Mouse (Mus musculus): Measurements from ENCODE around the gene Catspere2. TPM values are rescaled to one million over a fixed set of nuclear protein-coding genes. Genes with fewer than 3 reads are reported as not detected.
"Not testable (repeated sequence)": the region's sequence is repeated elsewhere in the genome, so short reads cannot be mapped to it uniquely, and the experiment has no call there.

Gene Catspere2
- polyA plus RNA-seq, 1 experiment from 2014 or later: 0.36 TPM

DNA sequence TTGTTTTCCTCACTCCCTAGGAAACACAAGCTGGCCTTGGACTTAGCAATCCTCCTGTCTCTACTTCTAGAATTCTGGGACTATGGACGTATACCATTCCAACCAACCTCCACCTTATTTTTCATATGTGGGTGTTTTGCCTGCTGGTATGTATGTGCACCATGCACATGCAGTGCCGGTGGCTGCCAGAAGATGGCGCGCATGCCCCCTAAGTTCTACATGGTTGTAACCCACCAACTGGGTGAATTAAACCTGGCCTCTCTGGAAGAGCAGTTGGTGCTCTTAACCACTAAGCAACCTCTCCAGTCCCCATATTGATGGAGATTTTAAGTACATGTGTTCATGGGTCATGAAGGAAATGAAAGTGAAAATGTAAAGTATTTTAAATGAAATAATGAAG is 89.6 kb downstream of the Catspere2 start:
- TF ChIP-seq CTCF (IDR thresholded peaks at IDR 0.05; ENCODE audit: low read depth): peak; percentile 36
- H3K4me2 ChIP-seq (replicated peaks; ENCODE audit: low read depth); ATAC-seq (ENCODE audit: low FRiP score, low TSS enrichment); H3K27ac ChIP-seq (replicated peaks); H3K27me3 ChIP-seq (ENCODE audit: control insufficient read depth, insufficient read depth, low read length); H3K9ac ChIP-seq (ENCODE audit: low read length); H3K4me3 ChIP-seq (ENCODE audit: low read depth, low read length); DNase-seq (ENCODE audit: low spot score); H3K4me1 ChIP-seq (replicated peaks; ENCODE audit: control insufficient read depth, insufficient read depth); H3K36me3 ChIP-seq (ENCODE audit: control insufficient read depth, insufficient read depth, low read length); H3K9me3 ChIP-seq (ENCODE audit: control insufficient read depth, low read length): not testable (repeated sequence)
- WGBS: 54% methylated on average over 4 of the region's 4 CpGs

DNA sequence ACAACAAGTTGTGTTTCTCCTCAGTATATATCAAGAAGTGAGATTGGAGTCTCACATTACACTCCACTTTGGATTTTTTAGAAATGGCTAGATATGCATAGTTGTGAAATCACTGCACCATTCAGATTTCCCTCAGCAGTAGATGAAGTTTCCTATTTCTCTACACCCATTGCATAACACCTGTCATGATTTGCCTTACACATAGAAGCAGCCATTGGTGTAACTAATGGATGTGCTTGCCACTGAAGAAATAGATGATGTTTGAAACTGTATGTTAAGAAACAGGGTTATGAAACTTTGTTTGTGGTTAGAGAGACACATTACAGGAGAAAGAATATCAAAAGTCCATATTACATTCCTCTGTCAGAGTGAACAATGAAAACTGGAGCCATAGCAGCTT is 114.6 kb downstream of the Catspere2 start:
- H3K4me3 ChIP-seq (ENCODE audit: low read depth, low read length); H3K27me3 ChIP-seq (ENCODE audit: control insufficient read depth, insufficient read depth, low read length); ATAC-seq (ENCODE audit: low FRiP score, low TSS enrichment); H3K36me3 ChIP-seq (ENCODE audit: control insufficient read depth, insufficient read depth, low read length); H3K9me3 ChIP-seq (ENCODE audit: control insufficient read depth, low read length); H3K9ac ChIP-seq (ENCODE audit: low read length); DNase-seq (ENCODE audit: low spot score); H3K4me2 ChIP-seq (replicated peaks; ENCODE audit: low read depth); H3K27ac ChIP-seq (replicated peaks); H3K4me1 ChIP-seq (replicated peaks; ENCODE audit: control insufficient read depth, insufficient read depth): not testable (repeated sequence)

DNA sequence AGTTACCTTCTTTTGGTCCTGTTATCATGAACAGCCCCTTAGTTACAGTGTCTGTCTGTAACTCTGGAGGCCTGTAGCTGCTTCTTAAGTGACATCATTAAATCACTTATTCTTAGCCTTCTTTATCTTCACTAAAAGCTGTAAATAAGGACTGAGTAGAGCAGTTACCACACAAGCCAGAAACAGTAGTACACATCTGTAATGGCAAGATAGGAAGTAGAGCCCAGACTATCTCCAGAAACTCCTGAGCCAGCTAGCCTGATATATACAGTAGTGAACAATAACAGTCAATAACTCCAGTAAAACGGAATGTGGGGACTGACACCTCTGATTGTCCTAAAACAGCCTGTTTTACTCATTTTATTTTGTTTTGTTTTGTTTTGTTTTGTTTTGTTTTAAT is 125.3 kb downstream of the Catspere2 start:
- not testable (repeated sequence) for H3K4me1 ChIP-seq (replicated peaks; ENCODE audit: control insufficient read depth, insufficient read depth); DNase-seq (ENCODE audit: low spot score); H3K9me3 ChIP-seq (ENCODE audit: control insufficient read depth, low read length); H3K4me2 ChIP-seq (replicated peaks; ENCODE audit: low read depth); H3K4me3 ChIP-seq (ENCODE audit: low read depth, low read length); H3K9ac ChIP-seq (ENCODE audit: low read length); H3K27ac ChIP-seq (replicated peaks); ATAC-seq (ENCODE audit: low FRiP score, low TSS enrichment); H3K36me3 ChIP-seq (ENCODE audit: control insufficient read depth, insufficient read depth, low read length); H3K27me3 ChIP-seq (ENCODE audit: control insufficient read depth, insufficient read depth, low read length)
- 75% methylated on average over 1 of the region's 1 CpGs for WGBS

DNA sequence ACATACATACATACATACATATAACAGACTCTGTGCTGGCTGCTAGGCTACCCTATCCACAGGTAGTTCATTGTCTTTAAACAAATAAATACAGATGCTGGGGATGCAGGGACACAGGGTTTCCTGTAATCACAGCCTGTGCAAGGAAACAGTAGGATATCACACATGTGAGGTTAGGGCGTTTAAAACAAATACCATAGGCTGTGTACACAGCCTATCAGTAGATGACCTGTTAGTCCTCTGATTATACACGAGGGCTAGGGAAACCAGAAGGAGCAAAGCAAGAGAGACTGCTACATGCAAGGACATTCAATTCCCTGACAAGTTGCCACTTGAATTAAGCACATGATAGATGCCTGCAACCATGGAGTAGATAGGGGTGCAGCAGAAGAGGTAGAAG is 139.0 kb downstream of the Catspere2 start:
- WGBS: 32% methylated on average over 2 of the region's 2 CpGs
- H3K27ac ChIP-seq (replicated peaks); H3K36me3 ChIP-seq (ENCODE audit: control insufficient read depth, insufficient read depth, low read length); H3K4me2 ChIP-seq (replicated peaks; ENCODE audit: low read depth); H3K9ac ChIP-seq (ENCODE audit: low read length); H3K4me1 ChIP-seq (replicated peaks; ENCODE audit: control insufficient read depth, insufficient read depth); H3K4me3 ChIP-seq (ENCODE audit: low read depth, low read length); DNase-seq (ENCODE audit: low spot score); H3K27me3 ChIP-seq (ENCODE audit: control insufficient read depth, insufficient read depth, low read length); H3K9me3 ChIP-seq (ENCODE audit: control insufficient read depth, low read length): not testable (repeated sequence)
- ATAC-seq (ENCODE audit: low FRiP score, low TSS enrichment): peak; percentile 82

DNA sequence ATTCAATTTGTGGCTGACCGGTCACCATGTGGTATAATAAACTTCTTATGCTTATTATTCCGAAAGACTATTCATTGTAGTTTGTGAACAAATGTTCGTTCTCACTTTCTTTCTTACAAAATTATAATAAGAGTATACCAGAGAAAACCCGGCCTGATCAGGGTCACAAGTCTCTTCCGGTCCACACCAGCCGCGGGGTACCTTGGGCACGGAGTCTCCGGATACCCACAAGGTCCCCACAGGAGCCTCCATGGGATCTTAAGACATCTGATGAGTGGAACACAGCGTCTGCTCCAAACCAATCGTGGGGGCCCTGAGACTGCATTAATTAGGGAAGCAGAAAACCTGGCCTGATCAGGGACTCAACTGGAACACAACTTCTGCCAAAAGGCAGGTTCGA is 151.1 kb downstream of the Catspere2 start:
- Histone ChIP-seq H3K27ac (replicated peaks) (no peak overlapping the region), H3K4me2 (replicated peaks; ENCODE audit: low read depth) (no peak overlapping the region), H3K9ac (ENCODE audit: low read length) (no peak overlapping the region), H3K4me1 (replicated peaks; ENCODE audit: control insufficient read depth, insufficient read depth) (no peaks in the 10 kb centered on the region), H3K4me3 (ENCODE audit: low read depth, low read length) (no peak overlapping the region), H3K27me3 (ENCODE audit: control insufficient read depth, insufficient read depth, low read length) (no peaks in the 10 kb centered on the region), H3K36me3 (ENCODE audit: control insufficient read depth, insufficient read depth, low read length) (no peaks in the 10 kb centered on the region), H3K9me3 (ENCODE audit: control insufficient read depth, low read length) (no peaks in the 10 kb centered on the region)
- WGBS: 96% methylated on average over 12 of the region's 12 CpGs
- TF ChIP-seq CTCF (IDR thresholded peaks at IDR 0.05; ENCODE audit: low read depth): no peak
- TF ChIP-seq EP300 (optimal IDR thresholded peaks at IDR 0.05): no peak
- DNase-seq (ENCODE audit: low spot score) (no peak), ATAC-seq (ENCODE audit: low FRiP score, low TSS enrichment) (no peak)

GRCm38 (mm10) chr1:178146513-178146912 is 163.3 kb downstream of the Catspere2 start:
- peak; percentile 53; the same call in 1 of the 2 replicates for ATAC-seq (ENCODE audit: low FRiP score, low TSS enrichment)

DNA sequence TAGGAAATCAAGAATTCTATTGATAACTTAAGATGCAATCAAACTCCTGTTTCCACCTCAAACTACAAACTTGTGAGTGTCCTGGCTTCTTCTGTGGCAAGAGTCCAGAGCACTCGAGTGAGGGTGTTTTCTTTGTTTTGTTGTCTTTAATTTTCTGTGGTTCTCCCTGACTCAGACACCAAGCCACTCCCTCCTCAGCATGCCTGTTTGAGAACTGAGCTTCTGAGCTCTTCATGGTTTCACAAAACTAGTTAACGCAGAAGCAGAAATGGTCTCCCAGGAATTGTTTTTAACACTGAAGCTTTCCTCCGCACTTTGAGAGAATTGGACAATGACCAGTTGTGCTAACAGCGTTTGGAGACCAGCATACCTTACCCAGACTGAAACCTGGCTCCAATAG is 163.7 kb downstream of the Catspere2 start:
- DNase-seq (ENCODE audit: low spot score); H3K27ac ChIP-seq (replicated peaks); H3K4me1 ChIP-seq (replicated peaks; ENCODE audit: control insufficient read depth, insufficient read depth); H3K9me3 ChIP-seq (ENCODE audit: control insufficient read depth, low read length); H3K27me3 ChIP-seq (ENCODE audit: control insufficient read depth, insufficient read depth, low read length); H3K36me3 ChIP-seq (ENCODE audit: control insufficient read depth, insufficient read depth, low read length); H3K4me2 ChIP-seq (replicated peaks; ENCODE audit: low read depth); H3K9ac ChIP-seq (ENCODE audit: low read length); H3K4me3 ChIP-seq (ENCODE audit: low read depth, low read length): not testable (repeated sequence)
- 31% methylated on average over 4 of the region's 4 CpGs for WGBS
- ATAC-seq (ENCODE audit: low FRiP score, low TSS enrichment): 0 out of 2 replicates have a peak, but pooled peaks have one; percentile 21

More at GRCm38 (mm10) chr1:178146513-178146912, 163.3 kb downstream of the Catspere2 start:
- not testable (repeated sequence) for DNase-seq (ENCODE audit: low spot score); H3K4me2 ChIP-seq (replicated peaks; ENCODE audit: low read depth); H3K4me1 ChIP-seq (replicated peaks; ENCODE audit: control insufficient read depth, insufficient read depth); H3K27me3 ChIP-seq (ENCODE audit: control insufficient read depth, insufficient read depth, low read length); H3K9me3 ChIP-seq (ENCODE audit: control insufficient read depth, low read length); H3K36me3 ChIP-seq (ENCODE audit: control insufficient read depth, insufficient read depth, low read length); H3K27ac ChIP-seq (replicated peaks); H3K9ac ChIP-seq (ENCODE audit: low read length); H3K4me3 ChIP-seq (ENCODE audit: low read depth, low read length)
- 0% methylated on average over 2 of the region's 2 CpGs for WGBS
- TF ChIP-seq CTCF (IDR thresholded peaks at IDR 0.05; ENCODE audit: low read depth): peak; percentile 65

Data from stomach, postnatal 0 days (tissue).